Mouse (Mus musculus) MEL-GATA-1-ER (cell line): ENCODE measurements around the gene Gm20388.
"Not testable (repeated sequence)": the region's sequence is repeated elsewhere in the genome, so short reads cannot be mapped to it uniquely, and the experiment has no call there.

ENCODE experiments used
- DNase-seq: peaks from one replicate; pipeline ENCODE4 v3.0.0-alpha.2; 2012; ENCODE audit warnings: low read depth; ENCODE audit errors: extremely low read depth

Gene Gm20388

DNA sequence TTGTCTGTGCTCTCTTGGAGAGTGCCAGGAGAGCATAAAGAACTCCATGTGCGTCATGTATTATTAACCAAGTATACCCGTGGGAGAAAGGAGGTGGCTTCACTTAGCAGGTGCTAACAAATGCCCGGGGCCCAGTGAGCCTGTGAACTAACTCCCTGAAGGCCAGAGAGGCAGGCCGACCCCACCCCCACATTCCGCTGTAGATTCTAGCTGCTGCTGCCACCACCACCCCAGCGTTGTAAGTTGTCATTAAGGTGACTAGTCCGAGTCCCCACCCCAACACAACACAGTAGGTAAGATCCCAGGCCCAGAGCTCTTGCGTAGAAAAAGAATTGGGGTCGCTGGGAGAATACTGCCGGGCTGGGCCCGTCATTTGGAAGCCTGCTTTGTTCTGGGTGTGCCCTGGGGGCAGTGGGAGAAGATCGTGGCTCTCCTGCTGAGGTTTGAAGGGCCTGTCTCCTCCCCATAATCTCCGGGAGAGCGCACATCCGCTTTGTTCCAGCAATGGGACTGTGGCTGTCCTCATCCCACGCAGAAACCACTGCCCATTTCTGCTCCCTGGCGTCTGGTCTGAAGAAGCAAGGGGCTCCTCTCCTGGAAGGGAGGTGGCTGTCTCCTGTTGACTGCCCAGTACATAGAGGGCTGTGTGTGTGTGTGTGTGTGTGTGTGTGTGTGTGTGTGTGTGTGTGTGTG, 1214.1 kb downstream of the Gm20388 start:
- DNase-seq = no peak

GRCm38 (mm10) chr8:121125311-121125876, 1214.8 kb downstream of the Gm20388 start:
- no peak for DNase-seq

DNA sequence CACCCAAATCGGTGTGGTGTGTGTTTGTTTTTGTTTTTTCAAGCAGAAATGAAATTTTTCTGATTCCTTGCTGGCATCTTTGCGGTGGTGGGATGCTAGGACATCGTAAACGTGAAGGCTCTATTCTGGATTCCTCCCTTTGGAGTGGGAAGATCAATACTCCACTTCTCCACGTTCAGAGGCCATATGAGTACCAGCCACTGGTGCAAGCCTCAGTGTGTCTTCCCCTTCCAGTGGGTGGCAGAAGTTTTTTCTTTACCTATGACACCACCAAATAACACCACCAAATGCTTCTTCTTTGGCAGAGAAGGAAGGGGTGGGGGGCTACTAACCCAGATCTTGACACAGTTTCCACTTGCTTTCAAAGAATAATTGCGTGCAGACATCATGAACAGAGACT, 1215.5 kb downstream of the Gm20388 start:
- DNase-seq = no peak

GRCm38 (mm10) chr8:121126694-121127093, 1216.1 kb downstream of the Gm20388 start:
- DNase-seq = no peak

GRCm38 (mm10) chr8:121127291-121127701, 1216.7 kb downstream of the Gm20388 start:
- DNase-seq = no peak

GRCm38 (mm10) chr8:121127756-121128375, 1217.2 kb downstream of the Gm20388 start, which contains the start of gene Foxl1:
TSS of gene Foxl1 (plus strand) at chr8:121127940.
- DNase-seq = no peak

DNA sequence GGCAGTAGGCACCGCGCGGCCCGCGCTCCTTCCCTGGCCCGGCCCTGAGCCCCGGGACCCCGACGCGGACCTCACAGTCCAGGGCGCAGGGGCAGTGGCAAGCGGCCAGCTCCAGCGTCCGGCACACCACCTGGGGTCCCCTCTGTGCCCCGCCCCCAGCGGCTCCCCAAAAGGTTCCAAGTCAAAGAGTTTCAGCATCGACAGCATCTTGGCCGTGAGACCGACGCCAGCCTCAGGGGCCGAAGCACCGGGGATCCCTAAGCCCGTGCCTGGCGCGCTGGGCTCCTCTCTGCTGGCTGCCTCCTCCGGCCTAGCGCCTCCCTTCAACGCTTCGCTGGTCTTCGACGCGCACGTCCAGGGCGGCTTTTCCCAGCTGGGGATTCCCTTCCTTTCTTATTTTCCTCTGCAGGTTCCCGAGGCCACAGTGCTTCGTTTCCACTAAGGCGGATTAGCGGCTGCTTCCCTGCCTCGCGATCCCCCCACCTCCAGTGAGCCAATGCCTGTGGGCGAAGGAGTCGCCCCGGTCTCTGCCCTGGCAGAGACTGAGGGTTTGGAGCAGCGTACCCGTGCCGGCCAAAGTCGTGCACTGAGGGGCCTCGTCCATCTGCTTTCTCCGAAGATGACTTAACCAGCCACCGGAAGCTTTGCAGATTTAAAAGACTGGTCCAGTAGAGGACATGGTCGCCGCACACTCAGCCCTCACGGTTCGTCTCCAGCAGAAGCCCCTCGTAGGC, 1218.1 kb downstream of the Gm20388 start:
- no peak for DNase-seq

DNA sequence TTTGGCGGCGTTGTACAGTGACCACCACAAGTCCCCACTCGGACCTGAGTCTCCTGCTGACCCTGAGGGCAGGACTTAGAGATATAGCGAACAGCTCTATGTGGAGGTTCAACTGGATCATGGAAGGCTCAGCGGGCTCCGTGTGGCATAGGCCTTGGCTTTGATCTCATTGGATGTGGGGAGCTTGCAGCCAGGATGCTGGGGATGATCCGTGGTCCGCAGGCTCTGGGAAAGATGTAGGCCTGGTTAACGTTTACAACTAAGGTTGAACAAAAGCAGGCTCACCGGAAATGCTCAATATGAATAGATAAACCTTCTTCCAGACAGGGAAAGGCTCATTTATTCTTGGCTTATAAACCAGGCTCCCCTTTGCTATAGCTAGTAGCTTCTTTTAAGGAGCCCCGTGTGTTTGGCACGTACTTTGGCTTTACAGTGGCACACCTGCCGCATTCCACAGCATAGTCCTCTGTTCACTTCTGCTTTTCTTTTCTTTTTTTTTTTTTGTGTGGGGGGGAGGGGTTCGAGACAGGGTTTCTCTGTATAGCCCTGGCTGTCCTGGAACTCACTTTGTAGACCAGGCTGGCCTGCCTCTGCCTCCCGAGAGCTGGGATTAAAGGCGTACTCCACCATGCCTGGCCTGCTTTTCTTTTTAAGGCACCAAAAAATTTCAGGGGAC, 1218.8 kb downstream of the Gm20388 start:
- no peak for DNase-seq

GRCm38 (mm10) chr8:121130522-121130921, 1219.9 kb downstream of the Gm20388 start:
- DNase-seq = no peak

GRCm38 (mm10) chr8:121132961-121133513, 1222.4 kb downstream of the Gm20388 start:
- no peak for DNase-seq

- no peak for DNase-seq
Observed at GRCm38 (mm10) chr8:121134102-121134501, 1223.5 kb downstream of the Gm20388 start.

GRCm38 (mm10) chr8:121134512-121134911, 1223.9 kb downstream of the Gm20388 start:
- no peak for DNase-seq

DNA sequence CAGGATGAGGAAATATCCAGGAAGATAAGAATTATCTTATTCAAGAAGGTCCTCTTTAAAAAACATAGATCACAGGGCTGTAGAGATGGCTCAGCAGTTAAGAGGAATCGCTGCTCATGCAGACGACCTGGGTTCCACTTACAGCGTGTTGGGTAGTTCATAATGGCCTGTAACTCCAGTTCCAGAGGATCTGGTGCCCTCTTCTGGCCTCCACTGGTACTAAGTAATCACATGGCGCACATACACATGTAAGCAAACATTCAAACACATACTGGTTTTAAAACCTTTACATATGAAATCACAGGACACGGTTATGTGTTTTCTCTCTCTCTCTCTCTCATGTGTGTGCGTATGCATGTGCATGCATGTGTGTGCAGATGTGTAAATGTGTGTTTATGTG, 1226.2 kb downstream of the Gm20388 start:
- no peak for DNase-seq

GRCm38 (mm10) chr8:121145457-121146134, 1235.0 kb downstream of the Gm20388 start:
- not testable (repeated sequence) for DNase-seq

DNA sequence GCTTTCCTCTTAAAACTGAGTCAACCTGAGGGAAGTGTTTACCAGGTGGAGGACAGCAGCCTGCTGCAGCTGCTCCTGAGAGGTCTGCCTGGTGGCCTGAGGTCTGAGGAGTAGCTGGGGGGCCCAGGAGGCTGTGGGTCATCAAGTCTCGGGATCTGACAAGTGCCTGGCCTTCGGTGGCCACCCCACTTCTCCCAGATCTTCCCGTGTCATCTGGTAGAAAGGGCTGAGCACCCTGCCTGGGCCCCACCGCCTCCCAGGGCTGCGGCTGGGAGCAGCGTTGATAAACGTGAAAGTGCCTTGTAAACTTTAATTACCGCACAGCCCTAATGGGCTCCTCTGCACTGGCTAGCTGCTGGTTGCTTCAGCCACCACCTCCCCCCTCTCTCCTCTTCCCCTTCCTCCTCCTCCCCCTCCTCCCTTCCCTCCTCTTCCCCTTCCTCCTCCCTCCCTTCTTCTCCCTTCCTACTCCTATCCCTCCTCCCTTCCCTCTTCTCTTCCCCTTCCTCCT, 1238.0 kb downstream of the Gm20388 start:
- no peak for DNase-seq

DNA sequence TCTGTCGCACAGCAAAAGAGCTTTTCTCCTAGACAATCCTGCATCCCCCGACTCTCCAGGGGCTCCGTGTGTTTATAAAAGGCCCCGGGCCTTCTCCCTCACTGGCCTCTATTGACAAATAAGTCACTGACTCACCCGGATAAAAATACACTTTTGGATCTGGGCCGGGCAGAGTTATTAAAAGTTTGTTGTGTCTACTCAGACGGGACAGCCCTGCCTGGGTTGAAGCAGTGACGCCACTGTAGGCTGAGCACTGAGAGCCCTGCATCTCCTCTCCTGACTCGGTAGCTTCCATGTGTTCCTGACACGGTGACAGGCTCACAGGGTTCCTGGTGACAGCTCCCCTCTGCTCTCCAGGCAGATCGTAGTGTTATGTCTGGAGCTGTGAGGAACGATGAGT, 1241.8 kb downstream of the Gm20388 start:
- DNase-seq = no peak

- DNase-seq = no peak
Observed at GRCm38 (mm10) chr8:121156990-121157491, 1246.4 kb downstream of the Gm20388 start.

DNA sequence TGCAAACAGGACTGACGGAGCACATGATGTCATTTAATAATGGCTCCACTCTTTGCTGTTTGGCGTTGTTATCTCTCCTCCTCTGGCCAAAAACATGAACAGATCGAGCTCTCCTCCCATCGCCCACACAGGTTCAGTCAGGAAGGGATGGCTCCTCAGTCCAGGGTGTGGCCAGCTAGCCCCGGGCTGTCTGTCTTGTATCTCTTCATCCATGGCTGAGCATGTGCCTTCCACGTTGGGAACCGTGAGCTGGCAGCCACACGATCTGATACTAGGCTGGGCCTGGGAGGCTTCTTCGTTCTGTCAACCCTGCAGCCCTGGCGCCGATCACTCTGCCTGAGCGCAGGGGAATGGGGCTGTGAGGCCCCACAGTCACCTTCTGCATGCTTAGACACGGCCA, 1248.2 kb downstream of the Gm20388 start:
- DNase-seq = no peak

DNA sequence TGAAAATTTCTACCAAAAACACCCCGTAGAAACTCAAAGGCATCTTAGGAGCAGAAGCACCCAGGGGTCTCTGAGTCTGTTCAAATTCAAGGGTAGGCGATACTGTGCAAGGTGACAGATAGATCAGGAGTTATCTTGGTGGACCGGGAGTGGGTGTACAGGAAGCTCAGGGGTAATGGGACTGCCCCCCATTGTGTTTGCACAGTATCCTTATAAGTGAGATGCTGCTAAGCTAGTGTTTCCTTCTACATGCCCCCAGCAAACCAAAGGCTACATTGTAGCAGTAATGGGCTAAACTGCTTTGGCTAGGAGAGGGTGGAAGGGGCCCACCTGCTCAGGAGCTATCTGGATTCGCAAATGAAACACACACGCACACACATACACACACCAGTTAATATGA, 1250.8 kb downstream of the Gm20388 start:
- no peak for DNase-seq

DNA sequence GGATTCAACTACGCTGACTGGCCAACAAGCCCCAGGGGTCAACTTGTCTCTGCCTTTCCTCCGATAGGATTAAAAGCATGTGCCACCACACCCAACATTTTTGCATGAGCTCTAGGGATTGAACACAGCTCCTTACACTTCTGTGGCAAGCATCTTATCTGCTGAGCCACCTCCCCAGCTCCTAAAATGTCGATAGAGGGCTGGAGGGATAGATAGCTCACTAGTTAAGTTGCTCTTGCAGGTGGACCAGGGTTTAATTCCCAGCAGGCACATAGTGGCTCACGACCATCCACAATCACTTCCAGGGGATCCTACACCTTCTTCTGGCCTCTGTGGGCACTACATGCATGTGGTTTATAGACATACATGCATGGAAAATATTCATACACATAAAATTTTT, 1251.8 kb downstream of the Gm20388 start:
- DNase-seq = no peak
